Mouse (Mus musculus) myocyte (in vitro differentiated cells): ENCODE measurements around the gene Armc5. TPM values are rescaled to one million over a fixed set of nuclear protein-coding genes. Genes with fewer than 3 reads are reported as not detected.

Experiments
- H3K27me3 ChIP-seq: one replicate; pipeline ENCODE4 v1.6.1; 2011; ENCODE audit not compliant: control insufficient read depth, insufficient read depth, insufficient read length
- H3K36me3 ChIP-seq: one replicate; pipeline ENCODE4 v1.6.1; 2011; ENCODE audit not compliant: control insufficient read depth, insufficient read depth
- H3K4me2 ChIP-seq: one replicate; pipeline ENCODE4 v1.6.1; 2011; ENCODE audit warnings: low read depth, control low read depth
- H3K4me3 ChIP-seq: one replicate; pipeline ENCODE4 v1.5.1; 2011; ENCODE audit warnings: mild to moderate bottlenecking, control low read depth, moderate library complexity
- H3K79me2 ChIP-seq: one replicate; pipeline ENCODE4 v1.6.1; 2011; ENCODE audit not compliant: control insufficient read depth, insufficient read depth
- H3ac ChIP-seq: one replicate; pipeline ENCODE4 v1.6.1; 2011; ENCODE audit not compliant: control insufficient read depth, insufficient read length
- CEBPB ChIP-seq: IDR thresholded peaks from 2 replicates; pipeline ENCODE4 v1.6.1; 2011; ENCODE audit warnings: mild to moderate bottlenecking, moderate library complexity; ENCODE audit not compliant: poor library complexity, insufficient read depth, severe bottlenecking
- E2F4 ChIP-seq: IDR thresholded peaks from one replicate; pipeline ENCODE4 v1.6.1; 2011; ENCODE audit warnings: mild to moderate bottlenecking, control low read depth, moderate library complexity; ENCODE audit not compliant: insufficient read depth
- MAX ChIP-seq: IDR thresholded peaks from one replicate; pipeline ENCODE4 v1.6.1; 2011; ENCODE audit warnings: low read depth, mild to moderate bottlenecking, control low read depth
- MYOD1 ChIP-seq, 3 experiments: IDR thresholded peaks; one replicate each; pipeline ENCODE4 v1.6.1; 2011; ENCODE audit warnings: control low read depth in 2 of 3, low read depth in 2 of 3, mild to moderate bottlenecking in 2 of 3, moderate library complexity in 1 of 3; ENCODE audit not compliant: insufficient read length in 2 of 3, control insufficient read depth in 1 of 3
- MYOG ChIP-seq, 3 experiments: IDR thresholded peaks; one replicate each; pipeline ENCODE4 v1.6.1; 2011; ENCODE audit warnings: control low read depth in 2 of 3, low read depth in 2 of 3, mild to moderate bottlenecking in 2 of 3; ENCODE audit not compliant: insufficient read length in 2 of 3, control insufficient read depth in 1 of 3, insufficient read depth in 1 of 3
- POLR2A ChIP-seq: IDR thresholded peaks from one replicate; pipeline ENCODE4 v1.6.1; 2011; ENCODE audit warnings: low read depth, mild to moderate bottlenecking, control low read depth, moderate library complexity; ENCODE audit not compliant: insufficient read length
- POLR2AphosphoS2 ChIP-seq: IDR thresholded peaks from one replicate; pipeline ENCODE4 v1.6.1; 2011; ENCODE audit warnings: low read depth, control low read depth; ENCODE audit not compliant: insufficient read length
- REST ChIP-seq: IDR thresholded peaks from one replicate; pipeline ENCODE4 v1.6.1; 2011; ENCODE audit warnings: mild to moderate bottlenecking, control low read depth, moderate library complexity; ENCODE audit not compliant: insufficient read depth, insufficient read length
- SRF ChIP-seq: IDR thresholded peaks from one replicate; pipeline ENCODE4 v1.6.1; 2011; ENCODE audit warnings: low read depth; ENCODE audit not compliant: control insufficient read depth, insufficient read length
- TCF12 ChIP-seq: IDR thresholded peaks from one replicate; pipeline ENCODE4 v1.6.1; 2011; ENCODE audit warnings: mild to moderate bottlenecking, control low read depth; ENCODE audit not compliant: poor library complexity, insufficient read depth, severe bottlenecking
- TCF3 ChIP-seq: IDR thresholded peaks from one replicate; pipeline ENCODE4 v1.6.1; 2011; ENCODE audit warnings: low read depth, control low read depth; ENCODE audit not compliant: insufficient read length
- USF1 ChIP-seq: IDR thresholded peaks from one replicate; pipeline ENCODE4 v1.6.1; 2011; ENCODE audit warnings: low read depth, mild to moderate bottlenecking, control low read depth, moderate library complexity
- polyA plus RNA-seq: library from polyadenylated mRNA; unstranded; fragments of >200 nt; fragmentation: generic; extraction: Trizol; gene quantifications from one replicate; pipeline ENCODE4 v1.2.1, GENCODE M21; 2012; ENCODE audit warnings: missing spikeins

Gene Armc5
- polyA plus RNA-seq, 1 experiment: 16.7 TPM

- no peak overlapping the region for H3K4me2 ChIP-seq
- no peaks in the 10 kb centered on the region for H3K79me2 ChIP-seq
- H3ac ChIP-seq: no peak overlapping the region
- H3K27me3 ChIP-seq: no peaks in the 10 kb centered on the region
- peaks cover 24% of the 10 kb centered on the region for H3K36me3 ChIP-seq
- H3K4me3 ChIP-seq: no peak overlapping the region
- TF ChIP-seq REST: no peak
- peak; percentile 79 for TF ChIP-seq POLR2AphosphoS2
Measured at GRCm38 (mm10) chr7:128254978-128255377, 17.8 kb downstream of the Armc5 start.

GRCm38 (mm10) chr7:128255757-128256156, 18.6 kb downstream of the Armc5 start:
- no peaks in the 10 kb centered on the region for H3K27me3 ChIP-seq
- H3K36me3 ChIP-seq: peaks cover 21% of the 10 kb centered on the region
- no peak for TF ChIP-seq REST
- no peak for TF ChIP-seq POLR2A
- peak; percentile 60 for TF ChIP-seq POLR2AphosphoS2
- H3ac ChIP-seq: no peak overlapping the region
- no peaks in the 10 kb centered on the region for H3K79me2 ChIP-seq
- no peak overlapping the region for H3K4me2 ChIP-seq
- no peak overlapping the region for H3K4me3 ChIP-seq

- peaks cover 16% of the 10 kb centered on the region for H3K36me3 ChIP-seq
- no peaks in the 10 kb centered on the region for H3K27me3 ChIP-seq
- TF ChIP-seq REST (no peak), SRF (no peak), TCF3 (no peak), POLR2AphosphoS2 (no peak), POLR2A (no peak), MAX (no peak), E2F4 (no peak), TCF12 (no peak), CEBPB (no peak), USF1 (no peak), MYOG (IDR thresholded peaks at IDR 0.05; ENCODE audit: control insufficient read depth in 1 of 3, insufficient read depth in 1 of 3, insufficient read length in 2 of 3, low read depth in 2 of 3) (no peak), MYOD1 (IDR thresholded peaks at IDR 0.05; ENCODE audit: control insufficient read depth in 1 of 3, insufficient read length in 2 of 3, low read depth in 2 of 3) (no peak)
- H3K4me2 ChIP-seq: peak overlapping the region; percentile 25
- no peak overlapping the region for H3K4me3 ChIP-seq
- H3K79me2 ChIP-seq: no peaks in the 10 kb centered on the region
- H3ac ChIP-seq: no peak overlapping the region
Measured at GRCm38 (mm10) chr7:128256783-128257334, 19.7 kb downstream of the Armc5 start.

- H3K4me2 ChIP-seq: no peak within 1 kb of the TSS
- H3ac ChIP-seq: no peak within 1 kb of the TSS
- H3K79me2 ChIP-seq: no peaks in the 10 kb centered on the region
- no peaks in the 10 kb centered on the region for H3K27me3 ChIP-seq
- TF ChIP-seq POLR2A (no peak), SRF (no peak), TCF12 (no peak)
- H3K4me3 ChIP-seq: no peak within 1 kb of the TSS
- H3K36me3 ChIP-seq: no peaks in the 10 kb centered on the region
Measured at GRCm38 (mm10) chr7:128265411-128265810, 28.3 kb downstream of the Armc5 start, which contains the start of gene Slc5a2. Gene Slc5a2 (plus strand): TSS chr7:128265657.

DNA sequence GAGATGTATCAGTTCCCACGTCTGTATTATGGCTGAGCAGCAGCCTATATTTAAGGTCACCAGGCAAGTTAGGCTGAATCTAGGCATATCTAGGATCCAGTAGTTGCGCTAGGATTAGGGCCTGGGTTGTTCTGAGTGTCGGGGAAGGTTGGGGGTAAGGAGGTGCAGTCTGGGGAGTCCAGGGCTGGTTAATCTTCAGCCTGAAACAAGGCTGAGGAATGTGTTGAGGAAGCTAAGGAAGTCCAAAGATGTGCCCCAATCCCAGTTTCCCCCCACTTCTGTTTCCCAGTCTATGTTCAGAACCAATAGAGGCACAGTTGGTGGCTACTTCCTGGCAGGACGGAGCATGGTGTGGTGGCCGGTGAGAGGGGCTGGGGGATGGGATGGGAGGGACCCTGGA, 28.9 kb downstream of the Armc5 start:
- H3K27me3 ChIP-seq: no peaks in the 10 kb centered on the region
- no peak overlapping the region for H3K4me2 ChIP-seq
- H3K36me3 ChIP-seq: no peaks in the 10 kb centered on the region
- TF ChIP-seq USF1 (no peak), POLR2AphosphoS2 (no peak), TCF12 (no peak), MYOG (IDR thresholded peaks at IDR 0.05; ENCODE audit: control insufficient read depth in 1 of 3, insufficient read depth in 1 of 3, insufficient read length in 2 of 3, low read depth in 2 of 3) (no peak), REST (no peak), SRF (no peak), CEBPB (no peak), POLR2A (no peak), MAX (no peak), E2F4 (no peak), TCF3 (no peak), MYOD1 (IDR thresholded peaks at IDR 0.05; ENCODE audit: control insufficient read depth in 1 of 3, insufficient read length in 2 of 3, low read depth in 2 of 3) (no peak)
- no peak overlapping the region for H3ac ChIP-seq
- H3K79me2 ChIP-seq: no peaks in the 10 kb centered on the region
- no peak overlapping the region for H3K4me3 ChIP-seq

- H3K4me3 ChIP-seq: no peak overlapping the region
- no peaks in the 10 kb centered on the region for H3K27me3 ChIP-seq
- H3K79me2 ChIP-seq: no peaks in the 10 kb centered on the region
- H3K4me2 ChIP-seq: no peak overlapping the region
- TF ChIP-seq E2F4 (no peak), POLR2A (no peak), CEBPB (no peak), USF1 (no peak), SRF (no peak), POLR2AphosphoS2 (no peak), TCF12 (no peak), MYOD1 (IDR thresholded peaks at IDR 0.05; ENCODE audit: control insufficient read depth in 1 of 3, insufficient read length in 2 of 3, low read depth in 2 of 3) (no peak), REST (no peak), MYOG (IDR thresholded peaks at IDR 0.05; ENCODE audit: control insufficient read depth in 1 of 3, insufficient read depth in 1 of 3, insufficient read length in 2 of 3, low read depth in 2 of 3) (no peak), TCF3 (no peak), MAX (no peak)
- no peaks in the 10 kb centered on the region for H3K36me3 ChIP-seq
- H3ac ChIP-seq: no peak overlapping the region
Measured at GRCm38 (mm10) chr7:128267391-128267790, 30.2 kb downstream of the Armc5 start.
